ENCODE assay signal across 11 mouse cellular contexts in genomic region chr5:115544655-115545185, GRCm38 (mm10). TPM values are rescaled to one million over a fixed set of nuclear protein-coding genes. Genes with fewer than 3 reads are reported as not detected.
DNase-seq lines count a peak whose midpoint lies in the region; ATAC-seq lines count a peak whose summit lies in the region.
"Had no signal": no experiment of that assay in that cellular context is flagged by ENCODE, and none has a peak within 500 bp of the region (broad histone marks: within the 10 kb centered on the region; RNA-seq: fewer than 3 reads in every experiment).

No protein-coding gene starts in this region.

- H3K4me2 ChIP-seq in heart, embryonic 13.5 days = no peak overlapping the region
- peak overlapping the region; percentile 62 for H3K4me2 ChIP-seq in liver, embryonic 15.5 days
- no peak overlapping the region for H3K4me2 ChIP-seq in liver, embryonic 11.5 days
- no peak overlapping the region for H3K4me2 ChIP-seq in hindbrain, embryonic 15.5 days
- H3K4me2 ChIP-seq: midbrain, embryonic 11.5 days had no signal

- H3K9me3 ChIP-seq in heart, embryonic 13.5 days = no peaks in the 10 kb centered on the region
- H3K9me3 ChIP-seq in liver, embryonic 15.5 days (replicated peaks) = no peaks in the 10 kb centered on the region
- H3K9me3 ChIP-seq in liver, embryonic 11.5 days (ENCODE audit: control insufficient read depth, low read length) = no peaks in the 10 kb centered on the region
- H3K9me3 ChIP-seq in hindbrain, embryonic 15.5 days = no peaks in the 10 kb centered on the region

- no peaks in the 10 kb centered on the region for H3K27me3 ChIP-seq in heart, embryonic 13.5 days (replicated peaks)
- H3K27me3 ChIP-seq in liver, embryonic 15.5 days = no peaks in the 10 kb centered on the region
- H3K27me3 ChIP-seq in liver, embryonic 11.5 days (replicated peaks; ENCODE audit: control insufficient read depth, insufficient read depth, low read length) = no peaks in the 10 kb centered on the region
- H3K27me3 ChIP-seq in hindbrain, embryonic 15.5 days = no peaks in the 10 kb centered on the region

- WGBS in heart, embryonic 13.5 days = 49% methylated on average over 18 of the region's 18 CpGs
- WGBS in liver, embryonic 15.5 days (ENCODE audit: insufficient replicate concordance) = 50% methylated on average over 18 of the region's 18 CpGs
- WGBS in liver, embryonic 11.5 days = 67% methylated on average over 18 of the region's 18 CpGs
- WGBS in hindbrain, embryonic 15.5 days = 51% methylated on average over 18 of the region's 18 CpGs

- peaks cover 56% of the 10 kb centered on the region for H3K36me3 ChIP-seq in heart, embryonic 13.5 days
- peaks cover 51% of the 10 kb centered on the region for H3K36me3 ChIP-seq in liver, embryonic 15.5 days (replicated peaks)
- H3K36me3 ChIP-seq in liver, embryonic 11.5 days (ENCODE audit: control insufficient read depth, insufficient read depth, low read length) = peaks cover 23% of the 10 kb centered on the region; the same call in 1 of the 2 replicates
- H3K36me3 ChIP-seq in hindbrain, embryonic 15.5 days = 0 out of 2 replicates have a peak, but pooled peaks cover 3% of the 10 kb centered on the region

- no peak for ATAC-seq in heart, embryonic 13.5 days (ENCODE audit: extremely low read depth, insufficient number of reproducible peaks, low FRiP score, low TSS enrichment)
- no peak for ATAC-seq in liver, embryonic 15.5 days (ENCODE audit: insufficient read depth)
- no peak for ATAC-seq in liver, embryonic 11.5 days (replicated peaks; ENCODE audit: low FRiP score)
- no peak for ATAC-seq in hindbrain, embryonic 15.5 days (ENCODE audit: low FRiP score, low read depth)
- ATAC-seq in CD4-positive, CD25-positive, alpha-beta regulatory T cell, adult 4 months = no peak
- ATAC-seq: inflammation-experienced regulatory T-cells, adult 6 months had no signal

- DNase-seq in heart, postnatal 25 days (ENCODE audit: low spot score) = no peak
- DNase-seq in liver, embryonic 11.5 days (ENCODE audit: low spot score) = no peak
- DNase-seq in brain, adult 2 months (ENCODE audit: low read depth, low spot score) = peak; percentile 27
- no peak for DNase-seq in ovary, postnatal 10 days (ENCODE audit: low spot score)
- DNase-seq: thymus, postnatal 25 days had no signal

- peak overlapping the region; percentile 45 for H3K9ac ChIP-seq in heart, embryonic 13.5 days
- no peak overlapping the region for H3K9ac ChIP-seq in liver, embryonic 15.5 days
- H3K9ac ChIP-seq in liver, embryonic 11.5 days (ENCODE audit: low read depth, low read length) = no peak overlapping the region
- H3K9ac ChIP-seq in hindbrain, embryonic 15.5 days = 0 out of 2 replicates have a peak overlapping the region, but pooled peaks have one; percentile 10

- H3K27ac ChIP-seq in heart, embryonic 13.5 days (replicated peaks) = peak overlapping the region; percentile 91; the same call in 1 of the 2 replicates
- H3K27ac ChIP-seq in liver, embryonic 15.5 days (replicated peaks) = peak overlapping the region; percentile 85; the same call in 1 of the 2 replicates
- H3K27ac ChIP-seq in liver, embryonic 11.5 days (ENCODE audit: low read depth, low read length) = no peak overlapping the region
- no peak overlapping the region for H3K27ac ChIP-seq in hindbrain, embryonic 15.5 days (replicated peaks)

- H3K4me3 ChIP-seq in heart, embryonic 13.5 days = no peak overlapping the region
- H3K4me3 ChIP-seq in liver, embryonic 15.5 days (replicated peaks) = peak overlapping the region; percentile 5; the same call in 1 of the 2 replicates
- no peak overlapping the region for H3K4me3 ChIP-seq in liver, embryonic 11.5 days (ENCODE audit: low read depth, low read length)
- no peak overlapping the region for H3K4me3 ChIP-seq in hindbrain, embryonic 15.5 days

- peaks cover 44% of the 10 kb centered on the region for H3K4me1 ChIP-seq in heart, embryonic 13.5 days
- H3K4me1 ChIP-seq in liver, embryonic 15.5 days (replicated peaks) = peaks cover 42% of the 10 kb centered on the region
- H3K4me1 ChIP-seq in liver, embryonic 11.5 days (replicated peaks; ENCODE audit: control insufficient read depth, insufficient read depth, low read length) = peaks cover 24% of the 10 kb centered on the region
- peaks cover 27% of the 10 kb centered on the region for H3K4me1 ChIP-seq in hindbrain, embryonic 15.5 days (replicated peaks)

- intact Hi-C loops in heart, postnatal 25 days (cut with DNase I) = no loop called here

RNA-seq across cellular contexts. Expression of gene Rplp0, which starts 14.5 kb away (rescaled TPM):
- 1,009 and 1,125 TPM in 2 replicates for polyA plus RNA-seq in heart, embryonic 13.5 days (2015; fragmentation: Nextera tagmentation; extraction: Ambion mirVana)
- total RNA-seq in heart, postnatal 25 days (2021) = 100 to 1,000 TPM; 651 to 667 TPM
- polyA plus RNA-seq in liver, embryonic 15.5 days (2015; fragmentation: Nextera tagmentation; extraction: Ambion mirVana) = 1,028 and 1,078 TPM in 2 replicates
- polyA plus RNA-seq in liver, embryonic 11.5 days (2014; fragmentation: Nextera tagmentation; extraction: Ambion mirVana) = 2,436 and 2,466 TPM in 2 replicates
- 801 and 847 TPM in 2 replicates for polyA plus RNA-seq in hindbrain, embryonic 15.5 days (2015; fragmentation: Nextera tagmentation; extraction: Ambion mirVana)
- 1,000 to 10,000 TPM; 4,123 to 4,128 TPM for polyA plus RNA-seq in CD4-positive, CD25-positive, alpha-beta regulatory T cell, adult 4 months (2017; shearing (Covaris generic))

RNA-seq across cellular contexts. Expression of gene Gcn1l1, which starts 20.3 kb away (rescaled TPM):
- 24.6 and 26.7 TPM in 2 replicates for polyA plus RNA-seq in heart, embryonic 13.5 days (2015; fragmentation: Nextera tagmentation; extraction: Ambion mirVana)
- 10 to 100 TPM; 38.4 to 42.8 TPM for total RNA-seq in heart, postnatal 25 days (2021)
- 15.0 and 17.3 TPM in 2 replicates for polyA plus RNA-seq in liver, embryonic 15.5 days (2015; fragmentation: Nextera tagmentation; extraction: Ambion mirVana)
- 51.0 and 55.6 TPM in 2 replicates for polyA plus RNA-seq in liver, embryonic 11.5 days (2014; fragmentation: Nextera tagmentation; extraction: Ambion mirVana)
- 40.6 and 44.4 TPM in 2 replicates for polyA plus RNA-seq in hindbrain, embryonic 15.5 days (2015; fragmentation: Nextera tagmentation; extraction: Ambion mirVana)
- 10 to 100 TPM; 25.2 to 36.2 TPM for polyA plus RNA-seq in CD4-positive, CD25-positive, alpha-beta regulatory T cell, adult 4 months (2017; shearing (Covaris generic))

RNA-seq across cellular contexts. Expression of gene Pxn, which starts 38.2 kb away (rescaled TPM):
- 29.7 and 31.7 TPM in 2 replicates for polyA plus RNA-seq in heart, embryonic 13.5 days (2015; fragmentation: Nextera tagmentation; extraction: Ambion mirVana)
- 10 to 100 TPM; 34.4 to 39.5 TPM for total RNA-seq in heart, postnatal 25 days (2021)
- polyA plus RNA-seq in liver, embryonic 15.5 days (2015; fragmentation: Nextera tagmentation; extraction: Ambion mirVana) = 15.2 and 16.8 TPM in 2 replicates
- polyA plus RNA-seq in liver, embryonic 11.5 days (2014; fragmentation: Nextera tagmentation; extraction: Ambion mirVana) = 12.4 and 14.0 TPM in 2 replicates
- 22.0 and 24.3 TPM in 2 replicates for polyA plus RNA-seq in hindbrain, embryonic 15.5 days (2015; fragmentation: Nextera tagmentation; extraction: Ambion mirVana)
- polyA plus RNA-seq in CD4-positive, CD25-positive, alpha-beta regulatory T cell, adult 4 months (2017; shearing (Covaris generic)) = 10 to 100 TPM; 14.5 to 23.4 TPM

Comparison
In these comparisons a context has a peak if more than half of its experiments do, and no peak if none do; other contexts are left out.
1. H3K27ac ChIP-seq: peak in heart, embryonic 13.5 days (single experiment) and liver, embryonic 15.5 days (single experiment); none in liver, embryonic 11.5 days (single experiment) and hindbrain, embryonic 15.5 days (single experiment).
2. H3K9ac ChIP-seq: peak in heart, embryonic 13.5 days (single experiment) and hindbrain, embryonic 15.5 days (single experiment); none in liver, embryonic 15.5 days (single experiment) and liver, embryonic 11.5 days (single experiment).